Mouse (Mus musculus) limb, embryonic 12.5 days (tissue): ENCODE results near the gene Tead2. TPM values are rescaled to one million over a fixed set of nuclear protein-coding genes. Genes with fewer than 3 reads are reported as not detected.
"Not testable (repeated sequence)": the region's sequence is repeated elsewhere in the genome, so short reads cannot be mapped to it uniquely, and the experiment has no call there.

Experiments used
- ATAC-seq: fragments of 200-750 bp; cut with Nextera tagmentation; 2 replicates; pipeline ENCODE4 v1.8.0; 2017; ENCODE audit warnings: low read depth, moderate TSS enrichment; ENCODE audit not compliant: insufficient number of reproducible peaks, insufficient read depth, low FRiP score, low TSS enrichment
- H3K27ac ChIP-seq: fragments of 300-500 bp; sonication (generic); 2 replicates; pipeline ENCODE4 v1.5.1; 2016; ENCODE audit warnings: mild to moderate bottlenecking, moderate library complexity
- H3K27me3 ChIP-seq: fragments of 300-500 bp; sonication (generic); 2 replicates; pipeline ENCODE4 v1.6.1; 2016; ENCODE audit warnings: mild to moderate bottlenecking, moderate library complexity
- H3K36me3 ChIP-seq: fragments of 300-500 bp; sonication (generic); 2 replicates; pipeline ENCODE4 v1.6.1; 2016; ENCODE audit warnings: mild to moderate bottlenecking, moderate library complexity
- H3K4me1 ChIP-seq: fragments of 300-500 bp; sonication (generic); replicated peaks from 2 replicates; pipeline ENCODE4 v1.6.1; 2016
- H3K4me2 ChIP-seq: fragments of 300-500 bp; sonication (generic); 2 replicates; pipeline ENCODE4 v1.6.1; 2016; ENCODE audit warnings: mild to moderate bottlenecking, moderate library complexity
- H3K4me3 ChIP-seq: fragments of 300-500 bp; sonication (generic); replicated peaks from 2 replicates; pipeline ENCODE4 v1.5.1; 2016; ENCODE audit warnings: mild to moderate bottlenecking
- H3K9ac ChIP-seq: fragments of 300-500 bp; sonication (generic); replicated peaks from 2 replicates; pipeline ENCODE4 v1.6.1; 2016; ENCODE audit warnings: mild to moderate bottlenecking, moderate library complexity
- H3K9me3 ChIP-seq: fragments of 300-500 bp; sonication (generic); 2 replicates; pipeline ENCODE4 v1.6.1; 2016; ENCODE audit warnings: mild to moderate bottlenecking, moderate library complexity
- WGBS: fragments of 180-500 bp; shearing (Covaris S2); methylation state at CpG from one replicate; pipeline ENCODE4 v1.1.7; 2016; 5-methylcytosine and 5-hydroxymethylcytosine counted together
- polyA plus RNA-seq: library from polyadenylated mRNA; unstranded; fragments of >200 nt; fragmentation: Nextera tagmentation; extraction: Ambion mirVana; gene quantifications from 2 replicates; pipeline ENCODE4 v1.2.1, GENCODE M21; 2016

The Tead2 gene
- polyA plus RNA-seq, 1 experiment from 2014 or later: 316 TPM

- H3K27me3 ChIP-seq: peaks cover 35% of the 10 kb centered on the region
- no peak overlapping the region for H3K4me3 ChIP-seq
- H3K9me3 ChIP-seq: no peaks in the 10 kb centered on the region
- WGBS: 76% methylated on average over 17 of the region's 17 CpGs
- no peak overlapping the region for H3K27ac ChIP-seq
- no peak overlapping the region for H3K4me2 ChIP-seq
- H3K4me1 ChIP-seq: peaks cover 37% of the 10 kb centered on the region
- peaks cover 8% of the 10 kb centered on the region for H3K36me3 ChIP-seq
- no peak overlapping the region for H3K9ac ChIP-seq
- ATAC-seq: no peak
These were observed 22.5 kb downstream of the Tead2 start for GRCm38 (mm10) chr7:45237747-45238699.

DNA sequence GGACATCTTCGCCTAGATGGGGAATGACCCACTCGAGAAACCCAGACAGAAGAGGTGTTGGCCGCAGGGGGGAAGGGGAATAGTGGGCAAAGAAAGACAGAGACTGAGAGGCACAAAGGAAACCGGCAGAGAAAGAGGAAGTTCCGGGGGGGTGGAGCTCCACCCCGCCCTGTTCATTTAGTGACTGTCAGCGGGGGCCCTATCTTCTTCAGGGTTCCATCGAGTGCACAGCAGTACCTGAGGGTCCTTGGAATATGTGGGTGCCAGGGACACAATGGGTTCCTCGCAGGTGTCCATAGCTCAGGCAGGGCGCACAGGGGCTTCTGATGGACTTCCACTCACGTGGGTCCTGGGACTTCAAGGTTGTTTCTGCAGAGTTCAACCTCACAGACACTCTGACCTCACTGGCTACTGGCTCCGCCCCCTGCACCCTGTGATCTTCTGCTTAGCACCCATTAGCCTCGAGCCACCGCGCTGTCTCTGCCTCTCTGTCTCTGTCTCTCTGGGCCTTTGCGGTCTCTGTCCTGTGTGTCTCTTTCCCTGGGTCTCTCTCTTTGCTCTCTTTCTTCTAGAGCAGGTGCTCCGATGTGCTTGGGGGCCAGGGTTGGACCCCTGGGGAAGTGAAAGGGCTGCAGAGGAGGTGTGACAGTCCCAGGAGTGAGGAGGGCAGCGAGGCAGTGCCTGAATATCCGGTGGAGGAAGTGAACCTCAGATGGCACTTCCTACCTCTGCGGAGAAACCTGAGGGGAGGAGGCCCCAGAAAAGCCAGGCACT lies 23.4 kb downstream of the Tead2 start, which contains the start of gene Cd37:
Gene Cd37, minus strand, starts transcription at position 393 of the 774 bp plus-strand sequence.
- Histone ChIP-seq H3K27me3 (peaks cover 35% of the 10 kb centered on the region), H3K4me3 (no peak within 1 kb of the TSS), H3K9me3 (no peaks in the 10 kb centered on the region), H3K4me2 (no peak within 1 kb of the TSS), H3K27ac (no peak within 1 kb of the TSS), H3K36me3 (no peaks in the 10 kb centered on the region), H3K4me1 (peaks cover 31% of the 10 kb centered on the region), H3K9ac (no peak within 1 kb of the TSS)
- ATAC-seq: no peak
- WGBS: 39% methylated on average over 20 of the region's 20 CpGs

DNA sequence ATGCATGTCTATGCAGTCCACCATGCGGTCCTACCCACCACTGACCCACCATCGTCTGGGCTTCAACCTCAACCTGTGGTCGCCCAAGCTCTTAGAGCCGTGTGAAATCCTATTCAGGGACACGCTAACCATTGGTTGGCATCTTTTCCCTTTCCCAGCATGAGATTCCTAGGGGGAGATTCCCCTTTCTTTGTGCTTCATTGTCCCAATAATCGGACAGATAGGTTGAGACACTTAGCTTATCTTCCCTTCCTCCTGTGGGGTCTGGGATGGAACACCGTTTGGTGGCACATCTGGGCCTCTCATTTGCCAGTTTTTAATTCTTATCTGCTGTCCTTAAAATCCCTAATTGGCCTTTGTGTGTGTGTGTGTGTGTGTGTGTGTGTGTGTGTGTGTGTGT lies 24.6 kb downstream of the Tead2 start:
- 87% methylated on average over 7 of the region's 7 CpGs for whole genome bisulfite sequencing
- peaks cover 35% of the 10 kb centered on the region for H3K27me3 ChIP-seq
- no peak overlapping the region for H3K4me2 ChIP-seq
- no peak for ATAC-seq
- H3K9me3 ChIP-seq: no peaks in the 10 kb centered on the region
- no peaks in the 10 kb centered on the region for H3K36me3 ChIP-seq
- H3K4me3 ChIP-seq: no peak overlapping the region
- peaks cover 19% of the 10 kb centered on the region for H3K4me1 ChIP-seq
- H3K9ac ChIP-seq: no peak overlapping the region
- no peak overlapping the region for H3K27ac ChIP-seq

GRCm38 (mm10) chr7:45240633-45241388 lies 25.3 kb downstream of the Tead2 start, which contains the start of gene Slc6a16:
Gene Slc6a16 (plus strand): TSS chr7:45241085.
- peaks cover 35% of the 10 kb centered on the region for H3K27me3 ChIP-seq
- no peak for ATAC-seq
- H3K9me3 ChIP-seq: no peaks in the 10 kb centered on the region
- 12% methylated on average over 53 of the region's 53 CpGs for WGBS
- H3K27ac ChIP-seq: no peak within 1 kb of the TSS
- H3K9ac ChIP-seq: peak within 1 kb of the TSS; percentile 38
- no peaks in the 10 kb centered on the region for H3K36me3 ChIP-seq
- peak within 1 kb of the TSS; percentile 29 for H3K4me3 ChIP-seq
- peaks cover 12% of the 10 kb centered on the region for H3K4me1 ChIP-seq
- peak within 1 kb of the TSS; percentile 56 for H3K4me2 ChIP-seq

DNA sequence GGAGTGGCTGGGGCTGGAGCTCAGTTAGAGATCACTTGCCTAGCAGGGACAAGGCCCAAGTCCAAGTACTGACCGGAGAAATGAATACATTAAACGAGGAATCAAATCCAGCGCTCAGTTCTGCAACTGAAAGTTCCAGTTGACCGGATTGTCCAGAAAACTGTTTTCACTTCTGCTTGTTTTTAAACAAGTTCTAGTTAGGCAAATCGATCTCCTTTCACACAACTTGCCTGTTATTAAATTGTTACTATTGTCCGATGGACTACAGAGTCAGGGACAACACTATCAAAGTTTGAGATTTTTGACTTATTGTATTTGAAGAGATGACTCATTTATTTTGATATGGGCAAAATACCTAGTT lies 25.8 kb downstream of the Tead2 start:
- H3K4me2 ChIP-seq: peak overlapping the region; percentile 56
- H3K4me1 ChIP-seq: peaks cover 9% of the 10 kb centered on the region
- no peak overlapping the region for H3K27ac ChIP-seq
- no peaks in the 10 kb centered on the region for H3K9me3 ChIP-seq
- H3K36me3 ChIP-seq: no peaks in the 10 kb centered on the region
- ATAC-seq: no peak
- H3K4me3 ChIP-seq: peak overlapping the region; percentile 29; the same call in 1 of the 2 replicates
- WGBS: 78% methylated on average over 6 of the region's 6 CpGs
- no peak overlapping the region; the same call in 1 of the 2 replicates for H3K9ac ChIP-seq
- H3K27me3 ChIP-seq: peaks cover 34% of the 10 kb centered on the region

DNA sequence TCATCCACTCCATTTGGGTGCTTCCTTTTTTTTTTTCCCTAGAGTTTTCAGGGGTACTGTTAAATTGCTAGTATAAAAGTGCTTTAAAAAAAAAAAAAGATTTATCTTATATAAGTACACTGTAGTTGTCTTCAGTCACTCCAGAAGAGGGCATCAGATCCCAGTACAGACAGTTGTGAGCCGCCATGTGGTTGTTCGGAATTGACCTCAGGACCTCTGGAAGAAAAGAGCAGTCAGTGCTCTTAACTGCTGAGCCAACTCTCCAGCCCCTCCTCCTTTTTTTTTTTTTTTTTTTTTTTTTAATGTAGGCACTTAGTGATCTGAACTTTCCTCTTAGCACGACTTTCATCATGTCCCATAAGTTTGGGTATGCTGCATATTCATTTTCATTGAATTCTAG lies 32.1 kb downstream of the Tead2 start:
- WGBS: 42% methylated on average over 3 of the region's 3 CpGs
- ATAC-seq: no peak
- no peaks in the 10 kb centered on the region for H3K9me3 ChIP-seq
- H3K27me3 ChIP-seq: no peaks in the 10 kb centered on the region
- H3K9ac ChIP-seq: no peak overlapping the region
- H3K27ac ChIP-seq: no peak overlapping the region
- H3K4me1 ChIP-seq: no peaks in the 10 kb centered on the region
- H3K4me2 ChIP-seq: no peak overlapping the region
- H3K36me3 ChIP-seq: no peaks in the 10 kb centered on the region
- H3K4me3 ChIP-seq: no peak overlapping the region

DNA sequence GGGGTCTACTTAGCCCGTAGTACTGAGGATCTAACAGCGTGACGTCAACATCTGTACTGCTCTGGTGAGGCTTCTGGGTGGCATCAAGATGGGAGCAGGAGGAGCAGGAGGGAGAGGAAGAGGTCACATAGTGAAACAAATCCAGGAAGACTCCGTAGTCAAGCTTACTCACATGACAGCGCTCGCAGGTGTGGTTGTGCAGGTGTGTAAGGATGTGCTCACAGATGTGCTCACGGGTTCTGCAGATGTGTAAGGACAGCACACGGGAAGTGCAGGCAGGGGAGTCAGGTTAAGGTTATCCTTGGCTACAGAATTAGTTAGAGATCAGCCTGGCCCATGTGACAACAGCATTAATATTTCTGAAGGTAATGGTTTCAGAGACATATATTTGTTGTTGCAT lies 38.3 kb downstream of the Tead2 start:
- Histone ChIP-seq H3K4me2 (no peak overlapping the region), H3K4me3 (no peak overlapping the region), H3K9me3 (no peaks in the 10 kb centered on the region), H3K4me1 (peaks cover 4% of the 10 kb centered on the region; the same call in 1 of the 2 replicates), H3K36me3 (no peaks in the 10 kb centered on the region), H3K27ac (no peak overlapping the region), H3K27me3 (no peaks in the 10 kb centered on the region), H3K9ac (no peak overlapping the region)
- ATAC-seq: no peak
- 82% methylated on average over 8 of the region's 8 CpGs for WGBS

GRCm38 (mm10) chr7:45255822-45256221 lies 40.3 kb downstream of the Tead2 start:
- not testable (repeated sequence) for H3K27ac ChIP-seq, H3K4me3 ChIP-seq, H3K9ac ChIP-seq, H3K36me3 ChIP-seq, H3K9me3 ChIP-seq, H3K4me2 ChIP-seq, H3K27me3 ChIP-seq, H3K4me1 ChIP-seq, ATAC-seq
- 84% methylated on average over 7 of the region's 7 CpGs for WGBS

DNA sequence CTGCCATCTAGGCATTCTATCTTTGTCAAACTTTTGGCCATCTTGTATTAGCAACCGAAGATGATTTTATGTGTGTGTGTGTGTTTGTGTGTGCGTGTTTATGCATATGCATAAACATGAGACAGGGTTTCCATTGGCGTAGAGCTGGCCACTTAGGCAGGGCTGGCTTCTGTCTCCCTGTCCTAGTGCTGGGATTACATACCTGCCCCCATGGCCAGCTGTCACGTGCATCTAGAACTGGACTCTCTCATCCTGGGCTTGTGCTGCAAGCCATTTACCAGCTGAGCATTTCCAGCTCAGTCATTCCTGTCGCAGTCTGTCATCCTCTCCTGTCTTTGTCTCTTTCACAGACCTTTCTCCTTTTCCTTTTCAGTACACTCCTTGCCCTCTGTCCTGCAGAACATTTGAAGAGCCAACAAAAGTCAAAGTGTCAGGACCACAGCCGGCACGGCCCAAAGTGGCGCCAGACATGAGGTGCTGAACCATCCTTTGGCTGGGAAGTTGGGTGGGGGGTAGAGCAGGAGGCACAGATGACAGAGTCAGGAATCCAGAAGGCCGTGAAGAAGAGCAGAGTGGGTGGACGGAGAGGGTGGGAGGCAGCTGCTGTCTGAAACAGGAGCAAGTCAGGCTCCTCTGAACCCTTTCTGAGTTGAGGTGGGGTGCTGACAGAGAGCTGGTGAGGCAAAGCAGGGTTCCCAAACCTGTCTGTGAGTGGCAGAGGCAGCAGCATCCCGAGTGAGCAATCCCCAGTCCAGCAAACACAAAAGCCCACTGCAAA lies 41.7 kb downstream of the Tead2 start:
- H3K4me1 ChIP-seq: peaks cover 4% of the 10 kb centered on the region; the same call in 1 of the 2 replicates
- no peak for ATAC-seq
- H3K9ac ChIP-seq: no peak overlapping the region

GRCm38 (mm10) chr7:45259281-45259680 lies 43.7 kb downstream of the Tead2 start:
- no peak overlapping the region for H3K4me3 ChIP-seq
- H3K27me3 ChIP-seq: peaks cover 11% of the 10 kb centered on the region; the same call in 1 of the 2 replicates
- 78% methylated on average over 8 of the region's 8 CpGs for WGBS
- no peak overlapping the region for H3K4me2 ChIP-seq
- H3K36me3 ChIP-seq: no peaks in the 10 kb centered on the region
- no peak for ATAC-seq
- H3K9ac ChIP-seq: no peak overlapping the region
- no peak overlapping the region for H3K27ac ChIP-seq
- H3K9me3 ChIP-seq: no peaks in the 10 kb centered on the region
- peaks cover 12% of the 10 kb centered on the region for H3K4me1 ChIP-seq

More for the DNA sequence above, 41.7 kb downstream of the Tead2 start:
- 58% methylated on average over 11 of the region's 11 CpGs for WGBS
- no peak overlapping the region for H3K4me3 ChIP-seq
- H3K9me3 ChIP-seq: no peaks in the 10 kb centered on the region
- H3K36me3 ChIP-seq: no peaks in the 10 kb centered on the region
- no peak overlapping the region for H3K4me2 ChIP-seq
- no peak overlapping the region for H3K27ac ChIP-seq
- peaks cover 11% of the 10 kb centered on the region; the same call in 1 of the 2 replicates for H3K27me3 ChIP-seq
